Mouse (Mus musculus) thymus, adult 2 months (tissue): Measurements from ENCODE around the gene Gm13285. TPM values are rescaled to one million over a fixed set of nuclear protein-coding genes. Genes with fewer than 3 reads are reported as not detected.

Experiments used
- DNase-seq: peaks from one replicate; pipeline ENCODE4 v3.0.0; 2021
- H3K27ac ChIP-seq: fragments of 200-500 bp; 2 replicates; pipeline ENCODE4 v1.5.1; 2012; ENCODE audit warnings: low read length, control low read depth; ENCODE audit not compliant: control insufficient read depth, insufficient read depth
- H3K27me3 ChIP-seq: fragments of 200-500 bp; 2 replicates; pipeline ENCODE4 v1.6.1; 2012; ENCODE audit warnings: mild to moderate bottlenecking, low read length, moderate library complexity, mixed read lengths; ENCODE audit not compliant: control insufficient read depth, insufficient read depth
- H3K36me3 ChIP-seq: fragments of 200-500 bp; 2 replicates; pipeline ENCODE4 v1.6.1; 2012; ENCODE audit warnings: mild to moderate bottlenecking, low read length, moderate library complexity; ENCODE audit not compliant: control insufficient read depth, insufficient read depth
- H3K4me1 ChIP-seq: fragments of 200-500 bp; replicated peaks from 2 replicates; pipeline ENCODE4 v1.6.1; 2012; ENCODE audit warnings: low read length; ENCODE audit not compliant: control insufficient read depth, insufficient read depth
- H3K4me3 ChIP-seq: fragments of 200-500 bp; 2 replicates; pipeline ENCODE4 v1.5.1; 2012; ENCODE audit warnings: mild to moderate bottlenecking, low read length, control low read depth, moderate library complexity; ENCODE audit not compliant: control insufficient read depth, insufficient read depth
- CTCF ChIP-seq: fragments of 200-500 bp; IDR thresholded peaks from 2 replicates; pipeline ENCODE4 v1.5.1; 2012; ENCODE audit warnings: mild to moderate bottlenecking, control low read depth, low read length, moderate library complexity, borderline replicate concordance; ENCODE audit not compliant: control insufficient read depth, poor library complexity, insufficient read depth; ENCODE audit errors: extremely low read depth
- POLR2A ChIP-seq: fragments of 200-500 bp; IDR thresholded peaks from 2 replicates; pipeline ENCODE4 v1.6.1; 2012; ENCODE audit warnings: mild to moderate bottlenecking, low read length, control low read depth, moderate library complexity; ENCODE audit not compliant: control insufficient read depth, poor library complexity, insufficient read depth; ENCODE audit errors: extremely low read depth
- WGBS: fragments of 180-500 bp; shearing (Covaris S2); methylation state at CpG from one replicate; pipeline ENCODE4 v1.1.7; 2018; 5-methylcytosine and 5-hydroxymethylcytosine counted together
- polyA plus RNA-seq: library from polyadenylated mRNA; depleted of rRNA; stranded (reverse); fragments of >200 nt; gene quantifications from 2 replicates; pipeline ENCODE4 v1.2.3, GENCODE M21; 2012; rRNA removed

Gm13285 gene
- polyA plus RNA-seq, 1 experiment = not detected

DNA sequence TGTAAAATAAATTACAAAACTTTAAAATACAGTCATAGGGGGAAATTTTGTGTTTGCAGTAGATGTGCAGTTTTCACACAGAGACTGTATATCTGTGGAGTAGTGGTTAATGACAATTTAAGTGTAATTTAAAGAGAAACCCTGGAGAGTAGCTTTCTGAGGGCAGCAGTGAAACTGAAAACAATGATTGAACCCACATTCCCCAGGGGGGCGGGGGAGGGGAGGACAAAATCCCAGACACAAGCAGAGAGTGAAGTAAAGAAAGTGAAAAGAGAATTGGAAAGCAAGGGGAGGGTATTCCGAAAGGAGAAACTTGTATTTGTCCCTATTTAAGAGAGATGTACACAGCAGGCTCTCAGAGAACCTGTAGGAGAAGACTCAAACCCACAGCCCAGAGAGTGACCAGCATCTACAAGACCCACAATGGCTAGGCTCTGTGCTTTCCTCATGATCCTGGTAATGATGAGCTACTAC, 42.0 kb downstream of the Gm13285 start, which contains the start of gene Ifna4:
Gene Ifna4 (plus strand): TSS at position 424 of the 474 bp plus-strand sequence.
- Histone ChIP-seq H3K4me1 (no peaks in the 10 kb centered on the region), H3K4me3 (no peak within 1 kb of the TSS), H3K27ac (no peak within 1 kb of the TSS), H3K36me3 (no peaks in the 10 kb centered on the region), H3K27me3 (no peaks in the 10 kb centered on the region)
- 89% methylated on average over 2 of the region's 2 CpGs for WGBS
- no peak for DNase-seq
- no peak for TF ChIP-seq CTCF
- TF ChIP-seq POLR2A = no peak

DNA sequence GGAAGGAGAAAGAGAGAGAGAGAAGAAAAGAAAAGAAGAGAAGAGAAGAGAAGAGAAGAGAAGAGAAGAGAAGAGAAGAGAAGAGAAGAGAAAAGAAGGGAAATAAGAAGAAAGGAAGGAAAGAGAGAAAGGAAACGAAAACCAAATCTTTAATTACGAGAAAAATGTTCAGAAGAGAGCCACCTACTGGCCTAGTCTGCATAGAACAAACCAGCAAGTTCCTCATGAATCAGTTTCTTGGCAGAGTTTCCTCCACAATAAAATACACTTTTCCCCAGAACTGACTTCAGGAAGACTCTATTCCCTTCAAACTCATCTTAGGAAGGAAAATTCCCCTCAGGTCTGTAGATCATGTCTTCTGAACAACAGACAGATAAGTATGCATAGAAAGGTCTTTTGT, 45.9 kb downstream of the Gm13285 start:
- WGBS = 42% methylated on average over 2 of the region's 2 CpGs
- no peak for TF ChIP-seq CTCF
- no peak for TF ChIP-seq POLR2A
- Histone ChIP-seq H3K4me3 (no peak overlapping the region), H3K4me1 (no peaks in the 10 kb centered on the region), H3K36me3 (no peaks in the 10 kb centered on the region), H3K27ac (no peak overlapping the region), H3K27me3 (no peaks in the 10 kb centered on the region)
- no peak for DNase-seq

DNA sequence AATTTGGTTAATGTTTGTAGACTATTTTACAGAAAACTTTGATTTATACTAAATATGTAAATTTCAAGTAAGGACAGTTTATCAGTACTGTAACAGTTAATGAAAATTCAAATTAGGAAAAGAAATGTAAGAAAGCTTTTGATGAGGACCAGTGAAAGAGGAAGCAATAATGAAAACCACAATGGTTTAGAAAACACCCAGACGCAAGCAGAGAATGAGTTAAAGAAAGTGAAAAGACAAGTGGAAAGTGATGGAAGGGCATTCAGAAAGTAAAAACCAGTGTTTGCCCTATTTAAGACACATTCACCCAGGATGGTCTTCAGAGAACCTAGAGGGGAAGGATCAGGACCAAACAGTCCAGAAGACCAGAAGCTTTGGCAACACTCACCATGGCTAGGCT, 50.2 kb downstream of the Gm13285 start, which contains the start of gene Ifna1:
Gene Ifna1 (plus strand): TSS at position 390 of the 400 bp plus-strand sequence.
- Histone ChIP-seq H3K27me3 (no peaks in the 10 kb centered on the region), H3K36me3 (no peaks in the 10 kb centered on the region), H3K4me1 (no peaks in the 10 kb centered on the region), H3K4me3 (no peak within 1 kb of the TSS), H3K27ac (no peak within 1 kb of the TSS)
- 41% methylated on average over 1 of the region's 1 CpGs for WGBS
- TF ChIP-seq CTCF (no peak), POLR2A (no peak)
- no peak for DNase-seq

Other genes with a start within 250 kb of the Gm13285 start
- not detected in 2 replicates for gene Ifna15, start 241.4 kb upstream of the Gm13285 start, polyA plus RNA-seq
- not detected in 2 replicates for gene Ifna14, start 227.9 kb upstream of the Gm13285 start, polyA plus RNA-seq
- gene Ifna9, start 207.3 kb upstream of the Gm13285 start, polyA plus RNA-seq = not detected in 2 replicates
- gene Ifna12, start 196.3 kb upstream of the Gm13285 start, polyA plus RNA-seq = not detected in 2 replicates
- gene C87499, start 165.3 kb upstream of the Gm13285 start, polyA plus RNA-seq = not detected in 2 replicates
- not detected in 2 replicates for gene Ifna13, start 155.2 kb upstream of the Gm13285 start, polyA plus RNA-seq
- gene Ifna16, start 122.7 kb upstream of the Gm13285 start, polyA plus RNA-seq = not detected in 2 replicates
- not detected in 2 replicates for gene Ifna2, start 115.8 kb upstream of the Gm13285 start, polyA plus RNA-seq
- 0.17 TPM in 1 of 2 replicates, not detected in the other for gene Ifnab, start 108.3 kb upstream of the Gm13285 start, polyA plus RNA-seq
- gene Gm26566, start 77.9 kb upstream of the Gm13285 start, polyA plus RNA-seq = 0.86 and 1.5 TPM in 2 replicates
- gene Klhl9, start 77.2 kb upstream of the Gm13285 start, polyA plus RNA-seq = 21.3 and 29.3 TPM in 2 replicates
- gene Gm13271, start 44.8 kb upstream of the Gm13285 start, polyA plus RNA-seq = not detected in 2 replicates
- 0.07 and 0.08 TPM in 2 replicates for gene Gm13283, start 39.5 kb upstream of the Gm13285 start, polyA plus RNA-seq
- not detected in 2 replicates for gene Gm13290, start 25.8 kb upstream of the Gm13285 start, polyA plus RNA-seq
- gene Gm13289, start 22.7 kb upstream of the Gm13285 start, polyA plus RNA-seq = not detected in 2 replicates
- not detected in 2 replicates for gene Gm13272, start 19.8 kb upstream of the Gm13285 start, polyA plus RNA-seq
- 0.16 TPM in 1 of 2 replicates, not detected in the other for gene Ifnz, start 17.5 kb upstream of the Gm13285 start, polyA plus RNA-seq
- not detected in 2 replicates for gene Gm13276, start 14.0 kb upstream of the Gm13285 start, polyA plus RNA-seq
- not detected in 2 replicates for gene Gm13277, start 11.0 kb upstream of the Gm13285 start, polyA plus RNA-seq
- not detected in 2 replicates for gene Gm13278, start 8.1 kb upstream of the Gm13285 start, polyA plus RNA-seq
- not detected in 2 replicates for gene Gm13275, start 5.2 kb upstream of the Gm13285 start, polyA plus RNA-seq
- gene Gm13279, start 2.3 kb upstream of the Gm13285 start, polyA plus RNA-seq = not detected in 2 replicates
- not detected in 2 replicates for gene Gm13287, start 3.6 kb downstream of the Gm13285 start, polyA plus RNA-seq
- not detected in 2 replicates for gene Gm13288, start 5.9 kb downstream of the Gm13285 start, polyA plus RNA-seq
- gene Ifna7, start 16.6 kb downstream of the Gm13285 start, polyA plus RNA-seq = not detected in 2 replicates
- gene Ifna11, start 20.3 kb downstream of the Gm13285 start, polyA plus RNA-seq = not detected in 2 replicates
- gene Ifna6, start 27.8 kb downstream of the Gm13285 start, polyA plus RNA-seq = not detected in 2 replicates
- gene Ifna5, start 35.9 kb downstream of the Gm13285 start, polyA plus RNA-seq = not detected in 2 replicates
- gene Ifna4, start 42.2 kb downstream of the Gm13285 start, polyA plus RNA-seq = not detected in 2 replicates
- gene Ifna1, start 50.4 kb downstream of the Gm13285 start, polyA plus RNA-seq = not detected in 2 replicates
- not detected in 2 replicates for gene Ifne, start 80.5 kb downstream of the Gm13285 start, polyA plus RNA-seq